Comparison of ENCODE assay signal across 8 mouse cellular contexts in the genomic region with DNA sequence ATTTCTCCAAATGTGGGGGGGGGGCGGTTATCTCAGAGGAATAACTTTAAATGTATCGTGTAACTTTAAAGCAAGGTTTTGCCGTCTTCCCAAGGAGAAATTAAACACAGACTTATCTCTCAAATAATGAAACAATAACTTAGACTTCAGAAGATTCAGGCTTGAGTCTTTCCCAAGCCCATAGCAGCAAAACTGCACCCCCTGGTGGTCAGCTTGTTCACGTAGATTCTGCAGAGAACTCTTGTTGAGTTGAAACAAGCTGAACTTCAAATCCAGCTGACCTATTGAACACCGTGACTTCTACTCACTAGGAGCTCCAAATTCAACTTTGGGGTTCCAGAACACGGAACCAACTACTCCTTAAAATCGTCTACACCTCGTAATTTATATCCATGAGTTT. TPM values are rescaled to one million over a fixed set of nuclear protein-coding genes. Genes with fewer than 3 reads are reported as not detected.
DNase-seq lines count a peak whose midpoint lies in the region; ATAC-seq and TF ChIP-seq lines count a peak whose summit lies in the region.

No protein-coding gene starts in this region.

- H3K27me3 ChIP-seq in hindbrain, embryonic 11.5 days (ENCODE audit: control insufficient read depth, insufficient read depth, low read length), result peaks cover 2% of the 10 kb centered on the region
- peaks cover 15% of the 10 kb centered on the region for H3K27me3 ChIP-seq in hindbrain, embryonic 13.5 days
- H3K27me3 ChIP-seq in limb, embryonic 14.5 days (ENCODE audit: control insufficient read depth, insufficient read depth, low read length), result no peaks in the 10 kb centered on the region

- no peak overlapping the region for H3K9ac ChIP-seq in hindbrain, embryonic 11.5 days (ENCODE audit: low read depth, low read length)
- no peak overlapping the region for H3K9ac ChIP-seq in hindbrain, embryonic 13.5 days
- no peak overlapping the region for H3K9ac ChIP-seq in limb, embryonic 14.5 days (ENCODE audit: low read depth, low read length, severe bottlenecking)

- H3K4me1 ChIP-seq in hindbrain, embryonic 11.5 days (replicated peaks; ENCODE audit: control insufficient read depth, insufficient read depth, low read length), result peaks cover 4% of the 10 kb centered on the region; the same call in 1 of the 2 replicates
- H3K4me1 ChIP-seq in hindbrain, embryonic 13.5 days (replicated peaks), result peaks cover 32% of the 10 kb centered on the region
- H3K4me1 ChIP-seq in bone marrow, adult 2 months (ENCODE audit: control insufficient read depth, insufficient read depth, low read length), result no peaks in the 10 kb centered on the region
- no peaks in the 10 kb centered on the region; the same call in 1 of the 2 replicates for H3K4me1 ChIP-seq in limb, embryonic 14.5 days (ENCODE audit: control insufficient read depth, insufficient read depth, low read length)

- H3K27ac ChIP-seq in hindbrain, embryonic 11.5 days (ENCODE audit: low read depth, low read length), result no peak overlapping the region
- no peak overlapping the region for H3K27ac ChIP-seq in hindbrain, embryonic 13.5 days
- H3K27ac ChIP-seq in bone marrow, adult 2 months (ENCODE audit: control insufficient read depth, insufficient read depth, low read depth, low read length, poor library complexity), result no peak overlapping the region
- no peak overlapping the region for H3K27ac ChIP-seq in limb, embryonic 14.5 days (replicated peaks; ENCODE audit: low read depth, low read length)

- TF ChIP-seq POLR2A in bone marrow, adult 2 months (IDR thresholded peaks at IDR 0.05; ENCODE audit: borderline replicate concordance, control insufficient read depth, low read depth, low read length), result no peak
- TF ChIP-seq POLR2A in limb, embryonic 14.5 days (IDR thresholded peaks at IDR 0.05; ENCODE audit: borderline replicate concordance, extremely low read depth, insufficient read depth, insufficient read length), result no peak

- no peaks in the 10 kb centered on the region for H3K36me3 ChIP-seq in hindbrain, embryonic 11.5 days (ENCODE audit: control insufficient read depth, insufficient read depth, low read length)
- no peaks in the 10 kb centered on the region for H3K36me3 ChIP-seq in hindbrain, embryonic 13.5 days
- H3K36me3 ChIP-seq in limb, embryonic 14.5 days (ENCODE audit: control insufficient read depth, insufficient read depth, low read length), result no peaks in the 10 kb centered on the region

- ATAC-seq in hindbrain, embryonic 11.5 days (ENCODE audit: low FRiP score), result no peak
- no peak for ATAC-seq in hindbrain, embryonic 13.5 days (ENCODE audit: low FRiP score)
- no peak for ATAC-seq in limb, embryonic 14.5 days (ENCODE audit: low FRiP score, low read depth)

- no peak overlapping the region for H3K4me3 ChIP-seq in hindbrain, embryonic 11.5 days (ENCODE audit: low read depth, low read length)
- no peak overlapping the region for H3K4me3 ChIP-seq in hindbrain, embryonic 13.5 days
- no peak overlapping the region for H3K4me3 ChIP-seq in bone marrow, adult 2 months (replicated peaks; ENCODE audit: control insufficient read depth, low read depth, low read length)
- H3K4me3 ChIP-seq in limb, embryonic 14.5 days (replicated peaks; ENCODE audit: low read length), result no peak overlapping the region

- H3K4me2 ChIP-seq in hindbrain, embryonic 11.5 days (replicated peaks; ENCODE audit: low read depth, low read length), result no peak overlapping the region
- H3K4me2 ChIP-seq in hindbrain, embryonic 13.5 days, result no peak overlapping the region
- no peak overlapping the region for H3K4me2 ChIP-seq in limb, embryonic 14.5 days (replicated peaks; ENCODE audit: low read depth, low read length, severe bottlenecking)

- WGBS in hindbrain, embryonic 11.5 days, result 38% methylated on average over 8 of the region's 8 CpGs
- 33% methylated on average over 8 of the region's 8 CpGs for WGBS in hindbrain, embryonic 13.5 days
- 20% methylated on average over 8 of the region's 8 CpGs for WGBS in bone marrow, adult 2 months
- 25% methylated on average over 8 of the region's 8 CpGs for WGBS in limb, embryonic 14.5 days

- DNase-seq in hindbrain, embryonic 11.5 days (ENCODE audit: low spot score), result peak; percentile 88
- peak; percentile 58 for DNase-seq in fibroblast of lung, adult 2 months (ENCODE audit: low read depth)
- DNase-seq in kidney, adult 8-10 months, result peak; percentile 57 to 87
- DNase-seq in limb, embryonic 14.5 days (ENCODE audit: low spot score), result peak; percentile 91
- DNase-seq in retina, embryonic 14.5 days (ENCODE audit: low spot score), result peak; percentile 93
- peak; percentile 42 to 49 for DNase-seq in thymus, postnatal 36 days

- H3K9me3 ChIP-seq in hindbrain, embryonic 11.5 days (ENCODE audit: control insufficient read depth, low read length), result no peaks in the 10 kb centered on the region
- no peaks in the 10 kb centered on the region for H3K9me3 ChIP-seq in hindbrain, embryonic 13.5 days
- no peaks in the 10 kb centered on the region for H3K9me3 ChIP-seq in limb, embryonic 14.5 days (ENCODE audit: control insufficient read depth, low read length)

- peak; percentile 42 for TF ChIP-seq CTCF in bone marrow, adult 2 months (IDR thresholded peaks at IDR 0.05; ENCODE audit: control insufficient read depth, insufficient read depth, low read length)

RNA-seq across cellular contexts. Expression of a gene that starts 1.4 kb away (rescaled TPM):
- 1.5 and 1.8 TPM in 2 replicates for polyA plus RNA-seq in hindbrain, embryonic 11.5 days (2014; fragmentation: Nextera tagmentation; extraction: Ambion mirVana)
- 2.9 and 3.4 TPM in 2 replicates for polyA plus RNA-seq in hindbrain, embryonic 13.5 days (2015; fragmentation: Nextera tagmentation; extraction: Ambion mirVana)
- polyA plus RNA-seq in bone marrow, adult 2 months (2011; ENCODE audit: insufficient read depth, insufficient read length, low replicate concordance, missing spikeins), result not detected in 2 replicates
- 3.5 and 4.3 TPM in 2 replicates for polyA plus RNA-seq in limb, embryonic 14.5 days (2012; rRNA removed)
- 2.7 and 2.9 TPM in 2 replicates for polyA plus RNA-seq in limb, embryonic 14.5 days (2014; fragmentation: Nextera tagmentation; extraction: Ambion mirVana)
